Mouse (Mus musculus) MEL (cell line): ENCODE measurements around the gene Col4a3bp. TPM values are rescaled to one million over a fixed set of nuclear protein-coding genes. Genes with fewer than 3 reads are reported as not detected.

Experiments
- DNase-seq: peaks from one replicate; pipeline ENCODE4 v3.0.0; 2011; ENCODE audit warnings: low read depth, low spot score
- H3K27ac ChIP-seq: 2 replicates; pipeline ENCODE4 v1.5.1; 2012; ENCODE audit warnings: low read depth, mild to moderate bottlenecking, control low read depth, low read length, moderate library complexity; ENCODE audit not compliant: control insufficient read depth
- H3K27me3 ChIP-seq, 2 experiments: fragments of 150-350 bp in 1 of 2; sonication (generic) in 1 of 2; 2 replicates each; pipeline ENCODE4 v1.6.1; 2012; ENCODE audit warnings: low read length in 2 of 2, mild to moderate bottlenecking in 2 of 2, improper control_type of control experiment in 1 of 2, moderate library complexity in 1 of 2; ENCODE audit not compliant: insufficient read depth in 2 of 2, control insufficient read depth in 1 of 2
- H3K36me3 ChIP-seq, 2 experiments: 2 replicates each; pipeline ENCODE4 v1.6.1; 2012 to 2014; ENCODE audit warnings: low read length in 2 of 2, improper control_type of control experiment in 1 of 2, inconsistent platforms in 1 of 2, mild to moderate bottlenecking in 1 of 2; ENCODE audit not compliant: insufficient read depth in 2 of 2, control insufficient read depth in 1 of 2
- H3K4me1 ChIP-seq, 2 experiments: fragments of 150-350 bp in 1 of 2; sonication (generic) in 1 of 2; 2 replicates each; pipeline ENCODE4 v1.6.1; 2012; ENCODE audit warnings: low read length in 2 of 2, improper control_type of control experiment in 1 of 2, mild to moderate bottlenecking in 1 of 2; ENCODE audit not compliant: insufficient read depth in 2 of 2, control insufficient read depth in 1 of 2
- H3K4me3 ChIP-seq, 2 experiments: fragments of 150-350 bp in 1 of 2; sonication (generic) in 1 of 2; 2 replicates each; pipeline ENCODE4 v1.5.1; 2012; ENCODE audit warnings: low read depth in 2 of 2, low read length in 2 of 2, mild to moderate bottlenecking in 2 of 2, moderate library complexity in 2 of 2, control low read depth in 1 of 2, improper control_type of control experiment in 1 of 2; ENCODE audit not compliant: control insufficient read depth in 1 of 2, insufficient read depth in 1 of 2
- H3K79me2 ChIP-seq: 2 replicates; pipeline ENCODE4 v1.6.1; 2012; ENCODE audit warnings: mild to moderate bottlenecking, low read length, moderate library complexity; ENCODE audit not compliant: control insufficient read depth, poor library complexity, insufficient read depth
- H3K9ac ChIP-seq: 2 replicates; pipeline ENCODE4 v1.6.1; 2012; ENCODE audit warnings: low read depth, mild to moderate bottlenecking, control low read depth, low read length, moderate library complexity; ENCODE audit not compliant: control insufficient read depth, poor library complexity, severe bottlenecking
- H3K9me3 ChIP-seq: fragments of 150-350 bp; sonication (generic); replicated peaks from 2 replicates; pipeline ENCODE4 v1.6.1; 2012; ENCODE audit warnings: mild to moderate bottlenecking, low read length, improper control_type of control experiment, moderate library complexity; ENCODE audit not compliant: insufficient read depth
- BHLHE40 ChIP-seq: IDR thresholded peaks from 2 replicates; pipeline ENCODE4 v1.6.1; 2012; ENCODE audit warnings: low read depth, mild to moderate bottlenecking, inconsistent platforms, low read length, improper control_type of control experiment, borderline replicate concordance
- CHD1 ChIP-seq: IDR thresholded peaks from 2 replicates; pipeline ENCODE4 v1.6.1; 2012; ENCODE audit warnings: low read depth, mild to moderate bottlenecking, inconsistent platforms, low read length, improper control_type of control experiment
- CHD2 ChIP-seq: IDR thresholded peaks from 2 replicates; pipeline ENCODE4 v1.6.1; 2011; ENCODE audit warnings: low read length, improper control_type of control experiment
- CTCF ChIP-seq, 3 experiments: IDR thresholded peaks in 2 of 3; conservative IDR thresholded peaks in 1 of 3; 2 replicates each; pipeline ENCODE4 v1.5.1; 2011 to 2012; ENCODE audit warnings: low read length in 3 of 3, low read depth in 2 of 3, mild to moderate bottlenecking in 2 of 3, improper control_type of control experiment in 1 of 3, inconsistent platforms in 1 of 3, mixed read lengths in 1 of 3, moderate library complexity in 1 of 3; ENCODE audit not compliant: control insufficient read depth in 1 of 3, insufficient read depth in 1 of 3, poor library complexity in 1 of 3, severe bottlenecking in 1 of 3
- E2F4 ChIP-seq: IDR thresholded peaks from 2 replicates; pipeline ENCODE4 v1.6.1; 2011; ENCODE audit warnings: low read depth, low read length, improper control_type of control experiment, borderline replicate concordance
- EP300 ChIP-seq, 2 experiments: IDR thresholded peaks; 2 replicates each; pipeline ENCODE4 v1.6.1; 2011; ENCODE audit warnings: improper control_type of control experiment in 2 of 2, low read length in 2 of 2, low read depth in 1 of 2, mild to moderate bottlenecking in 1 of 2
- ETS1 ChIP-seq: IDR thresholded peaks from 2 replicates; pipeline ENCODE4 v1.6.1; 2012; ENCODE audit warnings: low read depth, mild to moderate bottlenecking, inconsistent platforms, low read length, improper control_type of control experiment, moderate library complexity
- GABPA ChIP-seq: IDR thresholded peaks from 2 replicates; pipeline ENCODE4 v1.6.1; 2012; ENCODE audit warnings: low read depth, mild to moderate bottlenecking, inconsistent platforms, low read length, improper control_type of control experiment, moderate library complexity
- GATA1 ChIP-seq: IDR thresholded peaks from 2 replicates; pipeline ENCODE4 v1.6.1; 2011; ENCODE audit warnings: low read depth, low read length, improper control_type of control experiment
- HCFC1 ChIP-seq: IDR thresholded peaks from 2 replicates; pipeline ENCODE4 v1.6.1; 2012; ENCODE audit warnings: low read depth, mild to moderate bottlenecking, inconsistent platforms, low read length, improper control_type of control experiment, moderate library complexity
- JUND ChIP-seq: IDR thresholded peaks from 2 replicates; pipeline ENCODE4 v1.6.1; 2011; ENCODE audit warnings: low read depth, mild to moderate bottlenecking, improper control_type of control experiment, low read length
- KAT2A ChIP-seq: conservative IDR thresholded peaks from 2 replicates; pipeline ENCODE4 v1.6.1; 2012; ENCODE audit warnings: low read depth, low read length, improper control_type of control experiment, inconsistent platforms
- MAFK ChIP-seq: IDR thresholded peaks from 2 replicates; pipeline ENCODE4 v1.6.1; 2011; ENCODE audit warnings: low read depth, mild to moderate bottlenecking, low read length, improper control_type of control experiment, borderline replicate concordance
- MAX ChIP-seq: IDR thresholded peaks from 2 replicates; pipeline ENCODE4 v1.6.1; 2011; ENCODE audit warnings: low read length, improper control_type of control experiment
- MAZ ChIP-seq: IDR thresholded peaks from 2 replicates; pipeline ENCODE4 v1.6.1; 2012; ENCODE audit warnings: low read depth, mild to moderate bottlenecking, inconsistent platforms, low read length, improper control_type of control experiment
- MEF2A ChIP-seq: IDR thresholded peaks from 2 replicates; pipeline ENCODE4 v1.6.1; 2014; ENCODE audit warnings: low read depth, mild to moderate bottlenecking, inconsistent platforms, low read length, improper control_type of control experiment; ENCODE audit not compliant: poor library complexity, insufficient replicate concordance, severe bottlenecking; ENCODE audit errors: extremely low read depth
- MXI1 ChIP-seq: IDR thresholded peaks from 2 replicates; pipeline ENCODE4 v1.6.1; 2011; ENCODE audit warnings: mild to moderate bottlenecking, low read depth, low read length, improper control_type of control experiment
- MYB ChIP-seq: IDR thresholded peaks from 2 replicates; pipeline ENCODE4 v1.6.1; 2011; ENCODE audit warnings: mild to moderate bottlenecking, low read depth, low read length, improper control_type of control experiment
- MYC ChIP-seq: IDR thresholded peaks from 2 replicates; pipeline ENCODE4 v1.6.1; 2011; ENCODE audit warnings: low read depth, mild to moderate bottlenecking, low read length, improper control_type of control experiment, moderate library complexity
- NELFE ChIP-seq: IDR thresholded peaks from 2 replicates; pipeline ENCODE4 v1.6.1; 2011; ENCODE audit warnings: low read depth, low read length, improper control_type of control experiment
- NRF1 ChIP-seq: IDR thresholded peaks from 2 replicates; pipeline ENCODE4 v1.6.1; 2014; ENCODE audit warnings: low read depth, mild to moderate bottlenecking, inconsistent platforms, low read length, improper control_type of control experiment, moderate library complexity; ENCODE audit not compliant: poor library complexity, insufficient read depth, severe bottlenecking
- POLR2A ChIP-seq, 2 experiments: IDR thresholded peaks; 2 replicates each; pipeline ENCODE4 v1.6.1; 2011 to 2012; ENCODE audit warnings: low read length in 2 of 2, mild to moderate bottlenecking in 2 of 2, control low read depth in 1 of 2, improper control_type of control experiment in 1 of 2, low read depth in 1 of 2, moderate library complexity in 1 of 2; ENCODE audit not compliant: control insufficient read depth in 1 of 2, insufficient read depth in 1 of 2, poor library complexity in 1 of 2
- POLR2AphosphoS2 ChIP-seq: IDR thresholded peaks from 2 replicates; pipeline ENCODE4 v1.6.1; 2011; ENCODE audit warnings: low read length, improper control_type of control experiment
- POLR2AphosphoS5 ChIP-seq: IDR thresholded peaks from 2 replicates; pipeline ENCODE4 v1.6.1; 2012; ENCODE audit warnings: low read depth, borderline replicate concordance, mild to moderate bottlenecking, inconsistent platforms, low read length, moderate library complexity, mixed read lengths
- RAD21 ChIP-seq: IDR thresholded peaks from 2 replicates; pipeline ENCODE4 v1.6.1; 2011; ENCODE audit warnings: mild to moderate bottlenecking, low read depth, low read length, improper control_type of control experiment
- RCOR1 ChIP-seq: IDR thresholded peaks from 2 replicates; pipeline ENCODE4 v1.6.1; 2012; ENCODE audit warnings: low read depth, mild to moderate bottlenecking, inconsistent platforms, low read length, improper control_type of control experiment
- SIN3A ChIP-seq: IDR thresholded peaks from 2 replicates; pipeline ENCODE4 v1.6.1; 2012; ENCODE audit warnings: low read length, improper control_type of control experiment, inconsistent platforms
- SMC3 ChIP-seq: IDR thresholded peaks from 2 replicates; pipeline ENCODE4 v1.6.1; 2011; ENCODE audit warnings: low read depth, low read length, improper control_type of control experiment
- TAL1 ChIP-seq: IDR thresholded peaks from 2 replicates; pipeline ENCODE4 v1.6.1; 2012; ENCODE audit warnings: mild to moderate bottlenecking, inconsistent platforms, low read length, moderate library complexity, mixed read lengths
- TBP ChIP-seq: IDR thresholded peaks from 2 replicates; pipeline ENCODE4 v1.8.0; 2011; ENCODE audit warnings: low read depth, low read length, improper control_type of control experiment
- TCF12 ChIP-seq: IDR thresholded peaks from 2 replicates; pipeline ENCODE4 v1.6.1; 2014; ENCODE audit warnings: low read depth, mild to moderate bottlenecking, inconsistent platforms, low read length, improper control_type of control experiment, moderate library complexity
- UBTF ChIP-seq: IDR thresholded peaks from 2 replicates; pipeline ENCODE4 v1.6.1; 2012; ENCODE audit warnings: low read depth, mild to moderate bottlenecking, inconsistent platforms, low read length, improper control_type of control experiment, moderate library complexity, borderline replicate concordance; ENCODE audit not compliant: insufficient read depth
- USF1 ChIP-seq: IDR thresholded peaks from 2 replicates; pipeline ENCODE4 v1.6.1; 2014; ENCODE audit warnings: low read depth, mild to moderate bottlenecking, inconsistent platforms, low read length, improper control_type of control experiment, moderate library complexity
- USF2 ChIP-seq, 2 experiments: IDR thresholded peaks; 2 replicates each; pipeline ENCODE4 v1.6.1; 2011 to 2012; ENCODE audit warnings: improper control_type of control experiment in 2 of 2, low read length in 2 of 2, borderline replicate concordance in 1 of 2, inconsistent platforms in 1 of 2, low read depth in 1 of 2, mild to moderate bottlenecking in 1 of 2; ENCODE audit not compliant: insufficient read depth in 1 of 2
- ZC3H11A ChIP-seq: IDR thresholded peaks from 2 replicates; pipeline ENCODE4 v1.6.1; 2012; ENCODE audit warnings: low read depth, mild to moderate bottlenecking, inconsistent platforms, low read length, improper control_type of control experiment
- ZKSCAN1 ChIP-seq: IDR thresholded peaks from 2 replicates; pipeline ENCODE4 v1.6.1; 2012; ENCODE audit warnings: low read depth, mild to moderate bottlenecking, inconsistent platforms, low read length, improper control_type of control experiment, moderate library complexity
- ZMIZ1 ChIP-seq: IDR thresholded peaks from 2 replicates; pipeline ENCODE4 v1.6.1; 2012; ENCODE audit warnings: low read depth, mild to moderate bottlenecking, inconsistent platforms, low read length, improper control_type of control experiment, moderate library complexity
- ZNF384 ChIP-seq: IDR thresholded peaks from 2 replicates; pipeline ENCODE4 v1.6.1; 2012; ENCODE audit warnings: low read depth, mild to moderate bottlenecking, inconsistent platforms, low read length, improper control_type of control experiment
- polyA plus RNA-seq, 2 experiments: library from polyadenylated mRNA; stranded (reverse) in 1 of 2; unstranded in 1 of 2; fragments of >175 nt in 1 of 2; fragments of >200 nt in 1 of 2; gene quantifications; 2 replicates each; pipeline versions ENCODE4 v1.2.1 to v1.2.4; 2012; ENCODE audit warnings: low replicate concordance in 2 of 2, low read depth in 1 of 2; ENCODE audit not compliant: insufficient read length in 2 of 2, insufficient read depth in 1 of 2, missing spikeins in 1 of 2
- total RNA-seq: library from RNA; depleted of rRNA; stranded (reverse); fragments of 300-350 nt; gene quantifications from 2 replicates; pipeline ENCODE4 v1.2.3, GENCODE M21; 2012

Gene Col4a3bp
- total and polyA plus RNA-seq, 3 experiments: 8.9 to 12.1 TPM; not detected in 1

DNA sequence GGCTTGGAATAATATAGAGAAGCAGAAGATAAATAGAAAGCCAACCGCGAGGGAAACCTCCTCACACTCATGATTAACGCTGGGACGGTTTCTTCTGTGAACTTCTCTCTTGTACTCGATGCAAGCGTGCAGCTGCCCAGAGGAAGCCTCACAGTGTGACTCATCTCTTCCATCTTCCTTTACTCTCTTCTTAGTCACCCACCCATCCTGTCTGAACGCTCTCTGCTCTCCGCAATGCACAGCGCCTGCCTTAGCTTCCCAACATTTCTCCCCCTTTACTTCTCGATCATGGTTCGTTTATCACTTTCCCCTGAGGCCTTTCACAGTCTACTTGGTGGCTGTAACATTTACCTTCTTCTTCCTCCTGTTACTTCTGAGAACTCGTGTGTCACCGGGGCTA is 31.8 kb upstream of the Col4a3bp start:
- H3K79me2 ChIP-seq: no peaks in the 10 kb centered on the region
- H3K4me3 ChIP-seq: peak overlapping the region; percentile 56 to 65
- H3K27me3 ChIP-seq: no peaks in the 10 kb centered on the region
- no peaks in the 10 kb centered on the region for H3K9me3 ChIP-seq
- peak overlapping the region; percentile 98 for H3K27ac ChIP-seq
- peaks cover 0 to 16% of the 10 kb centered on the region in 2 experiments; a peak in 2 of 4 replicates for H3K36me3 ChIP-seq
- DNase-seq: peak; percentile 91
- H3K4me1 ChIP-seq: peaks cover 0 to 19% of the 10 kb centered on the region in 2 experiments
- H3K9ac ChIP-seq: peak overlapping the region; percentile 74
- TF ChIP-seq TCF12 (no peak), USF2 (IDR thresholded peaks at IDR 0.05; ENCODE audit: borderline replicate concordance in 1 of 2, insufficient read depth in 1 of 2, low read depth in 1 of 2, low read length in 2 of 2) (no peak), BHLHE40 (no peak), RCOR1 (no peak), POLR2A (IDR thresholded peaks at IDR 0.05; ENCODE audit: control insufficient read depth in 1 of 2, insufficient read depth in 1 of 2, low read depth in 1 of 2, low read length in 2 of 2, poor library complexity in 1 of 2) (peak in 1 of 2 experiments; percentile 51; a peak in 2 of 4 replicates), EP300 (IDR thresholded peaks at IDR 0.05; ENCODE audit: low read depth in 1 of 2, low read length in 2 of 2) (no peak; a peak in 1 of 4 replicates), ETS1 (peak; percentile 37; the same call in 1 of the 2 replicates), CHD1 (no peak), POLR2AphosphoS2 (no peak), GATA1 (no peak), TAL1 (no peak), ZKSCAN1 (no peak), ZNF384 (no peak), JUND (0 out of 2 replicates have a peak, but pooled peaks have one; percentile 85), CHD2 (no peak), NRF1 (no peak), MXI1 (no peak), ZMIZ1 (no peak), USF1 (no peak), MAZ (no peak), CTCF (IDR thresholded peaks at IDR 0.05 in 2 of 3, conservative IDR thresholded peaks at IDR 0.05 in 1 of 3; ENCODE audit: control insufficient read depth in 1 of 3, insufficient read depth in 1 of 3, low read depth in 2 of 3, low read length in 3 of 3, poor library complexity in 1 of 3, severe bottlenecking in 1 of 3) (no peak), E2F4 (no peak), RAD21 (no peak), MAFK (no peak), MAX (peak; percentile 34; the same call in 1 of the 2 replicates), MEF2A (no peak), KAT2A (no peak), ZC3H11A (no peak), TBP (peak; percentile 71), SMC3 (no peak), HCFC1 (no peak), SIN3A (0 out of 2 replicates have a peak, but pooled peaks have one; percentile 28), GABPA (no peak), NELFE (0 out of 2 replicates have a peak, but pooled peaks have one; percentile 34), MYC (peak; percentile 61; the same call in 1 of the 2 replicates), MYB (no peak), POLR2AphosphoS5 (no peak), UBTF (no peak)
